Mouse (Mus musculus): ENCODE data around the gene Rnf10.

GRCm38 (mm10) chr5:115274771-115275170, 2.1 kb upstream of the Rnf10 start:
- TF ChIP-seq GATA1 (IDR thresholded peaks at IDR 0.05; ENCODE audit: borderline replicate concordance, low read length) (no peak), FLI1 (IDR thresholded peaks at IDR 0.05; ENCODE audit: low read length) (no peak)
